Mouse (Mus musculus) intestine, embryonic 16.5 days (tissue): ENCODE results near the gene Tbpl1. TPM values are rescaled to one million over a fixed set of nuclear protein-coding genes. Genes with fewer than 3 reads are reported as not detected.

Experiments
- ATAC-seq: fragments of 200-750 bp; cut with Nextera tagmentation; 2 replicates; pipeline ENCODE4 v1.8.0; 2017; ENCODE audit warnings: moderate TSS enrichment, moderate library complexity
- H3K27ac ChIP-seq: fragments of 300-500 bp; sonication (generic); 2 replicates; pipeline ENCODE4 v1.5.1; 2014; ENCODE audit warnings: mild to moderate bottlenecking, low read length
- H3K27me3 ChIP-seq: fragments of 300-500 bp; sonication (generic); replicated peaks from 2 replicates; pipeline ENCODE4 v1.6.1; 2014; ENCODE audit warnings: low read length, control low read depth, mixed read lengths; ENCODE audit not compliant: control insufficient read depth, insufficient read depth
- H3K36me3 ChIP-seq: fragments of 300-500 bp; sonication (generic); 2 replicates; pipeline ENCODE4 v1.6.1; 2014; ENCODE audit warnings: low read length, control low read depth; ENCODE audit not compliant: control insufficient read depth, insufficient read depth
- H3K4me1 ChIP-seq: fragments of 300-500 bp; sonication (generic); 2 replicates; pipeline ENCODE4 v1.6.1; 2014; ENCODE audit warnings: low read length, control low read depth, mixed read lengths; ENCODE audit not compliant: control insufficient read depth, insufficient read depth
- H3K4me2 ChIP-seq: fragments of 300-500 bp; sonication (generic); 2 replicates; pipeline ENCODE4 v1.6.1; 2014; ENCODE audit warnings: low read depth, low read length, control low read depth
- H3K4me3 ChIP-seq: fragments of 300-500 bp; sonication (generic); 2 replicates; pipeline ENCODE4 v1.5.1; 2014; ENCODE audit warnings: mild to moderate bottlenecking, low read length
- H3K9ac ChIP-seq: fragments of 300-500 bp; sonication (generic); 2 replicates; pipeline ENCODE4 v1.6.1; 2014; ENCODE audit warnings: low read depth, low read length
- H3K9me3 ChIP-seq: fragments of 300-500 bp; sonication (generic); 2 replicates; pipeline ENCODE4 v1.6.1; 2016; ENCODE audit warnings: low read length, control low read depth; ENCODE audit not compliant: control insufficient read depth
- WGBS: fragments of 180-500 bp; shearing (Covaris S2); extraction: QIAGEN DNeasy Blood & Tissue Kit; methylation state at CpG from one replicate; pipeline ENCODE4 v1.1.7; 2014; 5-methylcytosine and 5-hydroxymethylcytosine counted together
- polyA plus RNA-seq: library from polyadenylated mRNA; unstranded; fragments of >200 nt; fragmentation: Nextera tagmentation; extraction: Ambion mirVana; gene quantifications from 2 replicates; pipeline ENCODE4 v1.2.1, GENCODE M21; 2015

The Tbpl1 gene
- polyA plus RNA-seq, 1 experiment from 2014 or later, result 39.7 TPM

- Histone ChIP-seq H3K4me1 (peaks cover 11% of the 10 kb centered on the region), H3K27ac (no peak overlapping the region)
- WGBS, result 71% methylated on average over 19 of the region's 19 CpGs
These were observed 32.0 kb downstream of the Tbpl1 start for GRCm38 (mm10) chr10:22699487-22700335.

GRCm38 (mm10) chr10:22698158-22698953 is 33.4 kb downstream of the Tbpl1 start:
- no peak overlapping the region for H3K4me3 ChIP-seq
- peaks cover 11% of the 10 kb centered on the region for H3K4me1 ChIP-seq
- 0 out of 2 replicates have a peak, but pooled peaks cover 7% of the 10 kb centered on the region for H3K36me3 ChIP-seq
- H3K27ac ChIP-seq, result peak overlapping the region; percentile 48
- H3K27me3 ChIP-seq, result no peaks in the 10 kb centered on the region
- peak overlapping the region; percentile 37; the same call in 1 of the 2 replicates for H3K4me2 ChIP-seq
- ATAC-seq, result peak; percentile 96
- no peaks in the 10 kb centered on the region for H3K9me3 ChIP-seq
- WGBS, result 61% methylated on average over 9 of the region's 9 CpGs
- no peak overlapping the region; the same call in 1 of the 2 replicates for H3K9ac ChIP-seq

More at GRCm38 (mm10) chr10:22699487-22700335, 32.0 kb downstream of the Tbpl1 start:
- no peaks in the 10 kb centered on the region for H3K9me3 ChIP-seq
- H3K4me3 ChIP-seq, result no peak overlapping the region
- no peak overlapping the region for H3K4me2 ChIP-seq
- no peak overlapping the region for H3K9ac ChIP-seq
- no peak for ATAC-seq
- 0 out of 2 replicates have a peak, but pooled peaks cover 7% of the 10 kb centered on the region for H3K36me3 ChIP-seq
- H3K27me3 ChIP-seq, result no peaks in the 10 kb centered on the region

- H3K27ac ChIP-seq, result no peak overlapping the region
- 77% methylated on average over 7 of the region's 7 CpGs for WGBS
- H3K4me3 ChIP-seq, result no peak overlapping the region
- H3K4me2 ChIP-seq, result no peak overlapping the region
- ATAC-seq, result no peak
- H3K9ac ChIP-seq, result no peak overlapping the region
- no peaks in the 10 kb centered on the region for H3K36me3 ChIP-seq
- no peaks in the 10 kb centered on the region for H3K9me3 ChIP-seq
- no peaks in the 10 kb centered on the region for H3K27me3 ChIP-seq
- H3K4me1 ChIP-seq, result peaks cover 8% of the 10 kb centered on the region
These were observed 34.9 kb downstream of the Tbpl1 start for GRCm38 (mm10) chr10:22696864-22697263.

GRCm38 (mm10) chr10:22696236-22696635 is 35.5 kb downstream of the Tbpl1 start:
- no peak overlapping the region for H3K4me2 ChIP-seq
- no peaks in the 10 kb centered on the region for H3K27me3 ChIP-seq
- H3K4me3 ChIP-seq, result no peak overlapping the region
- no peaks in the 10 kb centered on the region for H3K9me3 ChIP-seq
- no peak overlapping the region for H3K9ac ChIP-seq
- no peak for ATAC-seq
- no peak overlapping the region for H3K27ac ChIP-seq
- WGBS, result 85% methylated on average over 9 of the region's 9 CpGs
- peaks cover 8% of the 10 kb centered on the region for H3K4me1 ChIP-seq
- H3K36me3 ChIP-seq, result no peaks in the 10 kb centered on the region

GRCm38 (mm10) chr10:22675848-22676630 is 55.7 kb downstream of the Tbpl1 start:
- Histone ChIP-seq H3K4me3 (no peak overlapping the region), H3K4me1 (no peaks in the 10 kb centered on the region), H3K9ac (no peak overlapping the region), H3K9me3 (no peaks in the 10 kb centered on the region), H3K27me3 (no peaks in the 10 kb centered on the region), H3K27ac (no peak overlapping the region), H3K36me3 (no peaks in the 10 kb centered on the region), H3K4me2 (no peak overlapping the region)
- no peak for ATAC-seq
- 77% methylated on average over 13 of the region's 13 CpGs for WGBS

- ATAC-seq, result no peak
- H3K27me3 ChIP-seq, result no peaks in the 10 kb centered on the region
- 92% methylated on average over 8 of the region's 8 CpGs for WGBS
These were observed 57.6 kb downstream of the Tbpl1 start for GRCm38 (mm10) chr10:22674176-22674575.

GRCm38 (mm10) chr10:22668509-22668908 is 63.2 kb downstream of the Tbpl1 start:
- no peaks in the 10 kb centered on the region for H3K27me3 ChIP-seq
- ATAC-seq, result no peak
- 82% methylated on average over 13 of the region's 13 CpGs for WGBS
- H3K36me3 ChIP-seq, result no peaks in the 10 kb centered on the region
- no peak overlapping the region for H3K27ac ChIP-seq
- H3K4me1 ChIP-seq, result no peaks in the 10 kb centered on the region
- H3K4me2 ChIP-seq, result no peak overlapping the region
- no peaks in the 10 kb centered on the region for H3K9me3 ChIP-seq
- no peak overlapping the region for H3K9ac ChIP-seq
- no peak overlapping the region for H3K4me3 ChIP-seq

More at GRCm38 (mm10) chr10:22674176-22674575, 57.6 kb downstream of the Tbpl1 start:
- no peaks in the 10 kb centered on the region for H3K4me1 ChIP-seq
- H3K36me3 ChIP-seq, result no peaks in the 10 kb centered on the region
- H3K4me3 ChIP-seq, result no peak overlapping the region
- no peaks in the 10 kb centered on the region for H3K9me3 ChIP-seq
- no peak overlapping the region for H3K9ac ChIP-seq
- no peak overlapping the region for H3K4me2 ChIP-seq
- no peak overlapping the region for H3K27ac ChIP-seq

GRCm38 (mm10) chr10:22660286-22661000 is 71.3 kb downstream of the Tbpl1 start:
- ATAC-seq, result no peak
- Histone ChIP-seq H3K9ac (no peak overlapping the region), H3K36me3 (no peaks in the 10 kb centered on the region), H3K4me2 (no peak overlapping the region), H3K27ac (no peak overlapping the region), H3K4me1 (no peaks in the 10 kb centered on the region), H3K4me3 (no peak overlapping the region), H3K27me3 (no peaks in the 10 kb centered on the region), H3K9me3 (no peaks in the 10 kb centered on the region)
- WGBS, result 90% methylated on average over 5 of the region's 5 CpGs
